ENCODE assay signal across 15 mouse cellular contexts in genomic region chr7:133388716-133389115, GRCm38 (mm10).
"Had no signal": no experiment of that assay in that cellular context is flagged by ENCODE, and none has a peak within 500 bp of the region (broad histone marks: within the 10 kb centered on the region; RNA-seq: fewer than 3 reads in every experiment).

No protein-coding gene starts in this region.

- H3K36me3 ChIP-seq: limb, embryonic 15.5 days; liver, embryonic 12.5 days; midbrain, embryonic 15.5 days; neural tube, embryonic 13.5 days had no signal

- H3K4me1 ChIP-seq: limb, embryonic 15.5 days; liver, embryonic 12.5 days; megakaryocyte, embryonic 14.5 days; midbrain, embryonic 15.5 days had no signal

- H3K27me3 ChIP-seq: limb, embryonic 15.5 days; liver, embryonic 12.5 days; megakaryocyte, embryonic 14.5 days; midbrain, embryonic 15.5 days; neural tube, embryonic 13.5 days had no signal

- H3K9ac ChIP-seq: limb, embryonic 15.5 days; liver, embryonic 12.5 days; lung, embryonic 14.5 days; midbrain, embryonic 15.5 days; neural tube, embryonic 13.5 days had no signal

- H3K27ac ChIP-seq: limb, embryonic 15.5 days; liver, embryonic 12.5 days; macrophage; midbrain, embryonic 15.5 days; neural tube, embryonic 13.5 days had no signal

- H3K4me2 ChIP-seq: limb, embryonic 15.5 days; liver, embryonic 12.5 days; lung, embryonic 14.5 days; midbrain, embryonic 11.5 days; midbrain, embryonic 15.5 days; neural tube, embryonic 13.5 days had no signal

- DNase-seq: kidney, postnatal 14 days; lung, embryonic 14.5 days; lung, postnatal 14 days; retina, postnatal 1 day; right cerebral cortex, postnatal 4 days; spleen, adult 18-20 months; thymus, adult 18-20 months; thymus, postnatal 14 days had no signal

- H3K4me3 ChIP-seq: limb, embryonic 15.5 days; liver, embryonic 12.5 days; megakaryocyte, embryonic 14.5 days; midbrain, embryonic 15.5 days; neural tube, embryonic 13.5 days had no signal

- ATAC-seq: liver, embryonic 12.5 days; midbrain, embryonic 15.5 days had no signal

- H3K9me3 ChIP-seq: limb, embryonic 15.5 days; liver, embryonic 12.5 days; megakaryocyte, embryonic 14.5 days; midbrain, embryonic 15.5 days; neural tube, embryonic 13.5 days had no signal
